Mouse (Mus musculus) ES-Bruce4 (cell line): ENCODE data around the gene Zeb2.

Experiments
- CTCF ChIP-seq: IDR thresholded peaks from one replicate; pipeline ENCODE4 v1.8.1; 2011; ENCODE audit warnings: low read depth, low read length
- EP300 ChIP-seq: IDR thresholded peaks from 2 replicates; pipeline ENCODE4 v1.6.1; 2011; ENCODE audit warnings: low read depth, low read length; ENCODE audit not compliant: insufficient read depth

- TF ChIP-seq CTCF = no peak
- TF ChIP-seq EP300 = no peak
These were observed 62.1 kb downstream of the Zeb2 start for GRCm38 (mm10) chr2:45055034-45055615.
